Mouse (Mus musculus): ENCODE measurements around the gene Rfc2. TPM values are rescaled to one million over a fixed set of nuclear protein-coding genes. Genes with fewer than 3 reads are reported as not detected.

The Rfc2 gene
- polyA plus RNA-seq, 2 experiments = 102 to 180 TPM

DNA sequence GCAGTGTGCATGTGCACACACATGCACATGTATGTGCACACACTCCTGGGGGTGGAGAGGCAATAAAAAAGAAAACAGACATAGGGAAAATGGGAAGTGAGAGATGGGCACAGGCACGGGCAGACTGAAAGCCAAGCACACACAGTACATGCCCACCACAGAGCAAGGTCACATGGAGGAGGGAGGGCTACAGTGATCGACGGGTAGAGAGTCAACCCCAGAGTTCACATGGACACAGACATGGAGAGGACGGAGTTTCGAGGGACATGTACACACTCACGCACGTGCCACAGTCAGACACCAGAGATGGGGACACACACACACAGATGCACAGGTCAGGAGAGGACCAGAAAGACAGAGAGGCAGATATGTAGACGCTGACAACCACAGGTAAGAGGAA is 34.2 kb downstream of the Rfc2 start:
- H3K9me3 ChIP-seq (ENCODE audit: control insufficient read depth, low read length) = no peaks in the 10 kb centered on the region
- H3K9ac ChIP-seq (replicated peaks) = no peak overlapping the region
- 66% methylated on average over 8 of the region's 8 CpGs for WGBS (ENCODE audit: insufficient replicate concordance)
- no peak overlapping the region for H3K27ac ChIP-seq
- no peak overlapping the region for H3K4me2 ChIP-seq (ENCODE audit: low read depth)
- H3K27me3 ChIP-seq (ENCODE audit: control insufficient read depth, insufficient read depth, low read length) = no peaks in the 10 kb centered on the region
- DNase-seq (ENCODE audit: low read depth in 3 of 3, low spot score in 3 of 3) (no peak), ATAC-seq (ENCODE audit: insufficient read depth) (no peak)
- no peak overlapping the region for H3K4me3 ChIP-seq (ENCODE audit: insufficient read depth in 1 of 2, low read depth in 2 of 2, low read length in 2 of 2)
- H3K4me1 ChIP-seq (replicated peaks; ENCODE audit: control insufficient read depth in 2 of 2, insufficient read depth in 2 of 2, low read length in 1 of 2) = no peaks in the 10 kb centered on the region
- H3K36me3 ChIP-seq (replicated peaks; ENCODE audit: control insufficient read depth, insufficient read depth, low read depth) = peaks cover 25% of the 10 kb centered on the region
- no peak for TF ChIP-seq EP300 (IDR thresholded peaks at IDR 0.05; ENCODE audit: low read depth)

- TF ChIP-seq CTCF (IDR thresholded peaks at IDR 0.05; ENCODE audit: low read depth) = no peak
- no peak for TF ChIP-seq EP300 (IDR thresholded peaks at IDR 0.05; ENCODE audit: low read depth)
- Histone ChIP-seq H3K4me1 (replicated peaks; ENCODE audit: control insufficient read depth in 2 of 2, insufficient read depth in 2 of 2, low read length in 1 of 2) (no peaks in the 10 kb centered on the region), H3K27ac (no peak overlapping the region), H3K9me3 (ENCODE audit: control insufficient read depth, low read length) (no peaks in the 10 kb centered on the region), H3K27me3 (ENCODE audit: control insufficient read depth, insufficient read depth, low read length) (no peaks in the 10 kb centered on the region), H3K9ac (replicated peaks) (no peak overlapping the region), H3K4me3 (ENCODE audit: insufficient read depth in 1 of 2, low read depth in 2 of 2, low read length in 2 of 2) (no peak overlapping the region), H3K4me2 (ENCODE audit: low read depth) (no peak overlapping the region), H3K36me3 (replicated peaks; ENCODE audit: control insufficient read depth, insufficient read depth, low read depth) (peaks cover 29% of the 10 kb centered on the region)
- DNase-seq (ENCODE audit: low read depth in 3 of 3, low spot score in 3 of 3) (no peak), ATAC-seq (ENCODE audit: insufficient read depth) (no peak)
- WGBS (ENCODE audit: insufficient replicate concordance) = 68% methylated on average over 4 of the region's 4 CpGs
These were observed 34.6 kb downstream of the Rfc2 start for GRCm38 (mm10) chr5:134615780-134616179.

- no peaks in the 10 kb centered on the region for H3K4me1 ChIP-seq (replicated peaks; ENCODE audit: control insufficient read depth in 2 of 2, insufficient read depth in 2 of 2, low read length in 1 of 2)
- 37% methylated on average over 3 of the region's 3 CpGs for WGBS (ENCODE audit: insufficient replicate concordance)
- H3K27me3 ChIP-seq (ENCODE audit: control insufficient read depth, insufficient read depth, low read length) = no peaks in the 10 kb centered on the region
- H3K4me3 ChIP-seq (ENCODE audit: insufficient read depth in 1 of 2, low read depth in 2 of 2, low read length in 2 of 2) = no peak overlapping the region
- peak in 1 of 3 experiments; percentile 32 for DNase-seq (ENCODE audit: low read depth in 3 of 3, low spot score in 3 of 3)
- H3K9me3 ChIP-seq (ENCODE audit: control insufficient read depth, low read length) = no peaks in the 10 kb centered on the region
- H3K4me2 ChIP-seq (ENCODE audit: low read depth) = no peak overlapping the region
- peak; percentile 40; the same call in 1 of the 2 replicates for ATAC-seq (ENCODE audit: insufficient read depth)
- no peak overlapping the region for H3K9ac ChIP-seq (replicated peaks)
- H3K36me3 ChIP-seq (replicated peaks; ENCODE audit: control insufficient read depth, insufficient read depth, low read depth) = peaks cover 42% of the 10 kb centered on the region
- no peak overlapping the region for H3K27ac ChIP-seq
- TF ChIP-seq EP300 (IDR thresholded peaks at IDR 0.05; ENCODE audit: low read depth) = no peak
- peak; percentile 98 for TF ChIP-seq CTCF (IDR thresholded peaks at IDR 0.05; ENCODE audit: low read depth)
These were observed 35.9 kb downstream of the Rfc2 start for GRCm38 (mm10) chr5:134617071-134617470.

GRCm38 (mm10) chr5:134620457-134620856 is 39.3 kb downstream of the Rfc2 start:
- Histone ChIP-seq H3K27ac (no peak overlapping the region), H3K9me3 (ENCODE audit: control insufficient read depth, low read length) (no peaks in the 10 kb centered on the region), H3K27me3 (ENCODE audit: control insufficient read depth, insufficient read depth, low read length) (no peaks in the 10 kb centered on the region), H3K36me3 (replicated peaks; ENCODE audit: control insufficient read depth, insufficient read depth, low read depth) (peaks cover 76% of the 10 kb centered on the region), H3K4me3 (ENCODE audit: insufficient read depth in 1 of 2, low read depth in 2 of 2, low read length in 2 of 2) (no peak overlapping the region), H3K4me2 (ENCODE audit: low read depth) (no peak overlapping the region), H3K9ac (replicated peaks) (no peak overlapping the region), H3K4me1 (replicated peaks; ENCODE audit: control insufficient read depth in 2 of 2, insufficient read depth in 2 of 2, low read length in 1 of 2) (no peaks in the 10 kb centered on the region)
- TF ChIP-seq EP300 (IDR thresholded peaks at IDR 0.05; ENCODE audit: low read depth) (no peak), CTCF (IDR thresholded peaks at IDR 0.05; ENCODE audit: low read depth) (no peak)
- DNase-seq (ENCODE audit: low read depth in 3 of 3, low spot score in 3 of 3) (no peak), ATAC-seq (ENCODE audit: insufficient read depth) (no peak)
- 92% methylated on average over 9 of the region's 9 CpGs for WGBS (ENCODE audit: insufficient replicate concordance)

DNA sequence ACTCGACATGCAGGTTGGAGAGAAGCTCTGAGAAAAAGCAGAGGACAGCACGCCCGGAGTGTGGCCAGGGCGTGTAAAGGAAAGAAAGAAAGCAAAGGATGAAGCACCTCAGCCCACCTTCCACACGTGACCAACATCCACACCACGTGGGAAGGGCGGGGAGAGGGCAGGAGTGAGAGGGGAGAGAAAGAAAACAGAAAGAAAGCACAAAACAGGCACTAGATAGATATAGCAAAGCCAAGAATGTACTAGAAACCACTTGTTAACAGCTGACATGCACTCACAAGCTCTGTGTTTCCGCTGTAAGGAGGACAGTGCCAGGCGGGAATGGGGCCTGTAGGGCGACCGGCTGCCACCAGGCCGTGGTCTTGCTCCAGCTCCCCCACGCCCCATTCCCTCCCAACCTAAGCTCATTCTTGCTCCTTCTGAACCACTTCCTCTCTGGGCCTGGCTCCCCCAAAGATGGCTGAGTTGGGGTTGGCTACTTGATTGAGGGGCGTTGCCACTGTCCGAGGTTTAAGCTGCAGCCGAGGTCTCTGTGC is 40.0 kb downstream of the Rfc2 start:
- TF ChIP-seq CTCF (IDR thresholded peaks at IDR 0.05; ENCODE audit: low read depth) (no peak), EP300 (IDR thresholded peaks at IDR 0.05; ENCODE audit: low read depth) (no peak)
- no peak overlapping the region for H3K4me3 ChIP-seq (ENCODE audit: insufficient read depth in 1 of 2, low read depth in 2 of 2, low read length in 2 of 2)
- H3K9ac ChIP-seq (replicated peaks) = no peak overlapping the region
- no peak for DNase-seq (ENCODE audit: low read depth in 3 of 3, low spot score in 3 of 3)
- H3K27me3 ChIP-seq (ENCODE audit: control insufficient read depth, insufficient read depth, low read length) = no peaks in the 10 kb centered on the region
- no peaks in the 10 kb centered on the region for H3K4me1 ChIP-seq (replicated peaks; ENCODE audit: control insufficient read depth in 2 of 2, insufficient read depth in 2 of 2, low read length in 1 of 2)
- H3K9me3 ChIP-seq (ENCODE audit: control insufficient read depth, low read length) = no peaks in the 10 kb centered on the region
- no peak overlapping the region for H3K27ac ChIP-seq
- no peak overlapping the region for H3K4me2 ChIP-seq (ENCODE audit: low read depth)
- 84% methylated on average over 16 of the region's 16 CpGs for WGBS (ENCODE audit: insufficient replicate concordance)
- H3K36me3 ChIP-seq (replicated peaks; ENCODE audit: control insufficient read depth, insufficient read depth, low read depth) = peaks cover 82% of the 10 kb centered on the region
- no peak for ATAC-seq (ENCODE audit: insufficient read depth)

All from liver, embryonic 14.5 days (tissue).